ENCODE assay signal across 14 mouse cellular contexts in genomic region chr4:138084851-138085573, GRCm38 (mm10).
DNase-seq lines count a peak whose midpoint lies in the region; ATAC-seq and TF ChIP-seq lines count a peak whose summit lies in the region.
"Had no signal": no experiment of that assay in that cellular context is flagged by ENCODE, and none has a peak within 500 bp of the region (broad histone marks: within the 10 kb centered on the region; RNA-seq: fewer than 3 reads in every experiment).

No protein-coding gene starts in this region.

- H3K27me3 ChIP-seq in stomach, embryonic 16.5 days (ENCODE audit: control insufficient read depth, insufficient read depth, low read length), result no peaks in the 10 kb centered on the region
- H3K27me3 ChIP-seq in stomach, postnatal 0 days (ENCODE audit: control insufficient read depth, insufficient read depth, low read length), result no peaks in the 10 kb centered on the region
- H3K27me3 ChIP-seq: lung, embryonic 15.5 days; stomach, embryonic 15.5 days had no signal

- no peak overlapping the region for H3K4me2 ChIP-seq in stomach, embryonic 16.5 days (ENCODE audit: low read depth, low read length)
- no peak overlapping the region for H3K4me2 ChIP-seq in stomach, postnatal 0 days (replicated peaks; ENCODE audit: low read depth)
- H3K4me2 ChIP-seq: lung, embryonic 15.5 days; stomach, embryonic 15.5 days had no signal

- TF ChIP-seq CTCF in stomach, postnatal 0 days (IDR thresholded peaks at IDR 0.05; ENCODE audit: low read depth), result no peak
- TF ChIP-seq CTCF in olfactory bulb, adult 2 months (IDR thresholded peaks at IDR 0.05; ENCODE audit: insufficient read depth, low read depth, low read length), result no peak

- 87% methylated on average over 13 of the region's 13 CpGs for WGBS in stomach, embryonic 16.5 days
- WGBS in stomach, postnatal 0 days, result 80% methylated on average over 13 of the region's 13 CpGs
- WGBS in olfactory bulb, adult 2 months, result 54% methylated on average over 13 of the region's 13 CpGs

- no peak for TF ChIP-seq EP300 in stomach, postnatal 0 days (optimal IDR thresholded peaks at IDR 0.05)

- no peaks in the 10 kb centered on the region for H3K9me3 ChIP-seq in stomach, embryonic 16.5 days (replicated peaks; ENCODE audit: control insufficient read depth, low read length)
- H3K9me3 ChIP-seq in stomach, postnatal 0 days (ENCODE audit: control insufficient read depth, low read length), result no peaks in the 10 kb centered on the region
- H3K9me3 ChIP-seq: lung, embryonic 15.5 days; stomach, embryonic 15.5 days had no signal

- H3K27ac ChIP-seq in stomach, embryonic 16.5 days (ENCODE audit: low read length), result peak overlapping the region; percentile 33; the same call in 1 of the 2 replicates
- H3K27ac ChIP-seq in stomach, postnatal 0 days (replicated peaks), result no peak overlapping the region
- H3K27ac ChIP-seq in olfactory bulb, adult 2 months (ENCODE audit: insufficient read depth, low read depth, low read length), result peak overlapping the region; percentile 32
- H3K27ac ChIP-seq: stomach, embryonic 15.5 days had no signal

- no peak for ATAC-seq in stomach, embryonic 16.5 days (ENCODE audit: insufficient read depth, low FRiP score)
- no peak for ATAC-seq in stomach, postnatal 0 days (ENCODE audit: low FRiP score, low TSS enrichment)

- peak; percentile 33 for DNase-seq in heart, postnatal 25 days (ENCODE audit: low spot score)
- no peak for DNase-seq in heart, adult 8-10 months (ENCODE audit: low spot score)
- no peak for DNase-seq in stomach, postnatal 0 days (ENCODE audit: low spot score)
- peak; percentile 38 for DNase-seq in layer of hippocampus, adult 9-11 months
- DNase-seq in urinary bladder, adult 18-20 months (ENCODE audit: low spot score in 2 of 2), result no peak
- DNase-seq: cerebellum, postnatal 14 days; heart, postnatal 36 days; kidney, adult 8-10 months; liver; right cerebral cortex, postnatal 4 days had no signal

- no peak overlapping the region for H3K9ac ChIP-seq in stomach, embryonic 16.5 days (ENCODE audit: low read length)
- H3K9ac ChIP-seq in stomach, postnatal 0 days (ENCODE audit: low read length), result no peak overlapping the region
- H3K9ac ChIP-seq: lung, embryonic 15.5 days; stomach, embryonic 15.5 days had no signal

- H3K4me3 ChIP-seq in stomach, embryonic 16.5 days (replicated peaks; ENCODE audit: low read length), result no peak overlapping the region
- H3K4me3 ChIP-seq in stomach, postnatal 0 days (ENCODE audit: low read depth, low read length), result no peak overlapping the region
- H3K4me3 ChIP-seq in olfactory bulb, adult 2 months (ENCODE audit: insufficient read depth, low read depth, low read length), result no peak overlapping the region
- H3K4me3 ChIP-seq: lung, embryonic 15.5 days; stomach, embryonic 15.5 days had no signal

- TF ChIP-seq POLR2A in olfactory bulb, adult 2 months (IDR thresholded peaks at IDR 0.05; ENCODE audit: insufficient read depth, low read depth, low read length), result no peak

- H3K36me3 ChIP-seq in stomach, embryonic 16.5 days (ENCODE audit: control insufficient read depth, insufficient read depth, low read length), result 0 out of 2 replicates have a peak, but pooled peaks cover 13% of the 10 kb centered on the region
- peaks cover 7% of the 10 kb centered on the region for H3K36me3 ChIP-seq in stomach, postnatal 0 days (ENCODE audit: control insufficient read depth, insufficient read depth, low read length)

- intact Hi-C loops in heart, postnatal 25 days (cut with DNase I), result no loop called here

- H3K4me1 ChIP-seq in stomach, embryonic 16.5 days (ENCODE audit: control insufficient read depth, insufficient read depth, low read length), result 0 out of 2 replicates have a peak, but pooled peaks cover 3% of the 10 kb centered on the region
- no peaks in the 10 kb centered on the region for H3K4me1 ChIP-seq in stomach, postnatal 0 days (replicated peaks; ENCODE audit: control insufficient read depth, insufficient read depth)
- peaks cover 18% of the 10 kb centered on the region for H3K4me1 ChIP-seq in olfactory bulb, adult 2 months (ENCODE audit: control insufficient read depth, insufficient read depth, low read length)
- H3K4me1 ChIP-seq: stomach, embryonic 15.5 days had no signal

Comparison
In these comparisons a context has a peak if more than half of its experiments do, and no peak if none do; other contexts are left out.
1. DNase-seq: peak in heart, postnatal 25 days (single experiment) and layer of hippocampus, adult 9-11 months (single experiment); none in heart, adult 8-10 months (single experiment), stomach, postnatal 0 days (single experiment) and urinary bladder, adult 18-20 months (0 of 2).